Mouse (Mus musculus) mouse trophoblast stem cell (cell line): ENCODE results near the gene Foxl2.

ENCODE experiments used
- in situ Hi-C, 2 experiments: fragments of 300-500 bp; cut with MseI, MboI; formaldehyde crosslinking; loops; 2 replicates in 1 of 2; 3 replicates in 1 of 2; pipeline ENCODE4 v1.15.1; 2025

Foxl2 gene

GRCm38 (mm10) chr9:98961591-98962477 lies 6.7 kb downstream of the Foxl2 start:
- in situ Hi-C loops = no loop called here

DNA sequence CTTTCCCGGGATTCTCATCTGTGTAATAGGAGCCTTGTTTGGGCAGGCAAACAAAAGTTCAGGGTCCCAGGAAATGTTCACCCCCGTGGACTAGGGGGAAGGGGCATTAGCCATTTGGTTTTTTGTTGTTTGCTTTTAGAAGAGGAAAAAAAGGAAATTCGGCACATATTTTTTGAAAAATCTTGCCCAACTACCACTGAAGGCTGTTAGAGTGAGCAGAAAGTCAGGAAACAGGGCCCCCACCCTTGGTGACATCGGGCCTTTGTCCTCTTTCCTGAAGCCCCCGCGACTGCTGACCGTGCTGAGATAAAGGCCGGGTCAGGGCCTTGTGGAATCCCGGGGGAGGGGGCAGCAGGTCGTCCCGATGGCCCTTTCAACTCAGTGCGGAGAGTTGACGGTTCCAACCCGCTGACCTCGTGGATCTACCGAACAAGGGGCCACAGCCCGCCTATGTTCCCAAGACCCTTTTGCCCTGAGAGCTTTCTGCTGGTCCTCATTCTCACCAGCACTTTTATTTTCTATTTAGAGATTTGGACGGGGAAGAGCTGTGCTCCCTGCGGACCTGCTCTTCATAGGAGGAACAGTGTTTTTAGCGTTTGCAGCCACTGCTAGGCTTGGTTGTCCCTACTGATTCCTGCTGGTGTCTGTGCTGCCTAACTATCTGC lies 7.5 kb downstream of the Foxl2 start:
- in situ Hi-C loops = no loop called here

GRCm38 (mm10) chr9:98963661-98964060 lies 8.6 kb downstream of the Foxl2 start:
- in situ Hi-C loops = no loop called here

GRCm38 (mm10) chr9:98965084-98965483 lies 10.0 kb downstream of the Foxl2 start:
- in situ Hi-C loops = no loop called here

- in situ Hi-C loops = no loop called here
Measured at GRCm38 (mm10) chr9:98973101-98973521, 18.0 kb downstream of the Foxl2 start.

GRCm38 (mm10) chr9:98973561-98973960 lies 18.5 kb downstream of the Foxl2 start:
- in situ Hi-C loops = no loop called here

- in situ Hi-C loops = no loop called here
Measured at GRCm38 (mm10) chr9:98974898-98975297, 19.8 kb downstream of the Foxl2 start.

GRCm38 (mm10) chr9:98976081-98976480 lies 21.0 kb downstream of the Foxl2 start:
- in situ Hi-C loops = no loop called here

- in situ Hi-C loops = no loop called here
Measured at GRCm38 (mm10) chr9:98976520-98976919, 21.4 kb downstream of the Foxl2 start.

DNA sequence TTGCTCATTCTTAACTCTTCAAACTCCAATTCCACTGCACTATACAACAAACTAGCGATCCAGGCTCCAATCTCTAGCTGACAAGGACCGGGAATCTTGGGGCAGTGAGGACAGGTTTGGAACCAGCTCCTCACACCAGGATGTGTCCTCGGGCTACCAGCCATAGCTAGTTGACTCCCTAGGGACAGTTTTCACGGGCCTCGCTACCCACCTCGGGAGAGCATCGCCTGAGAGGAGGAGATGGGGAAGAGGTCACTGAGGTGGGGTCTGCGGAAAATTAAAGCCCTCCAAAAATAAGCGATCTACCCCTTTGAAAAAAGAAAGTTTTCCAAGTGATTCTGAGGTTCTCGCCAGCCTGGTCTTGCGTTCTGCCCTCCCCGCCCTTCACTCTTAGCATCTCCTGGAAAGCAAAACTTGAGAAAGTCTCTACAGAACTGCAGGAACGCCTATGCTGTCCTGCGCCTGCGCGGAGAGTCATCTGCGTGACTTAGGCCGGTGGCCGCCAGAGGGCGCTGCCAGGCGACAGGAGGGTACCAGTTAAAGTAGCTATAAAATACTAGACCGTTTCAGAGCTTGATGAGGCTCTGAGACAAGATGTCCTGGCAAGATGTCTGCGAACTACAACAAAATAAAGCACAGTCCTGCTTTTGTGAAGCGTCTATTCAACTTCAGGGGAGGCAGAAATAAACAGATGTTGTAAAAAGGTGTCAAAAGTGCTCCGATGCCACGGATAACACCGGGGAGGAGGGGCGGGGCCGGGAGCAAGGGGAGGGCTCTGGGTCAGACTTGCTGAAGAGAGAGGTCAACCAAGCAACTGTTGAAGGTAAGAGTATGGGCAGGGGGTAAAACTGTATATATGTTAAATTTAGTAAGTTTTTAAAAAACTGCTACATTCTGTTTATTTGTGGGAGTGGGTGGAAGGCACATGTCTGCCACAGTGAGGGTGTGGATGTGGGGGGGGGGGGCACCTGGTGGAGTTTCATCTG lies 24.6 kb downstream of the Foxl2 start:
- in situ Hi-C loops = no loop called here

GRCm38 (mm10) chr9:98985800-98986475 lies 30.9 kb downstream of the Foxl2 start, which contains the start of gene Faim:
TSS of gene Faim (plus strand) at chr9:98986373.
- in situ Hi-C loops = no loop called here

GRCm38 (mm10) chr9:98986476-98987096 lies 31.5 kb downstream of the Foxl2 start:
- in situ Hi-C loops = no loop called here

GRCm38 (mm10) chr9:98987131-98987530 lies 32.0 kb downstream of the Foxl2 start:
- in situ Hi-C loops = no loop called here

- in situ Hi-C loops = no loop called here
Measured at GRCm38 (mm10) chr9:98994103-98994502, 39.0 kb downstream of the Foxl2 start.

DNA sequence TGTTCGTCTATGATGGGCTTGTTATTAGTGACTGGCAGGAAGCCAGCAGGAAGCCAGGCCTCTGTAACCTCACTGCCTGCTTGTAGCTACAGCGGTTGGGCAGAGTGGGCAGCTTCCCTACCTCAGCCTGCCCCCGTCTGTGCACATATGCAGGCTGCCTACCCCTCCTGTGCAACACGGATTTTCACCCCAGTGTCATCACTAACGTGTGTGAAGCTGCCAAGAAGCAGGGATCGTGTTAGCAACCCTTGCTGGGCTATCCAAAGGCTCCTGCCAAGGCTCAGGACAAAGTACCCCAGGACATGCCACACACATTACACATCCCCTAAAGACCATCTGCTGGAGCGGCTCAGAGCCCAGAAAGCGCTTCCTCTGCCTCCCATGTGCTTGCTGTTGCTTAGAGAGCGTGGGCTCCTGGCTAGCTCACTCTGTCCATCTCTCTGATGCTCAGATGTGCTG lies 44.8 kb downstream of the Foxl2 start:
- in situ Hi-C loops = no loop called here

DNA sequence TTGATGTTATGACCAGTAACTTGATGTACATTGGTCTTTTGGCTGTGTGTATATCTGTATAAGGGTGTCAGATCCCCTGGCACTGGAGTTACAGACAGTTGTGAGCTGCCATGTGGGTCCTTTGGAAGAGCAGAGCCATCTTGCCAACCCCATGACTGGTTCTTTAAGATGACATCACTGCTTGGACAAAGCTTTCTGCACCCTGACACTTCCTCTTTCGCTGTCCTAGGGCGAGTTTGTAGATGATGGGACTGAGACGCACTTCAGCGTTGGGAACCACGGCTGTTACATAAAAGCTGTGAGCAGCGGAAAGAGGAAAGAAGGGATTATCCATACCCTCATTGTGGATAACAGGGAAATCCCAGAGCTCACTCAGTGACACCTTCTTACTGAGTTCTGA lies 46.2 kb downstream of the Foxl2 start:
- in situ Hi-C loops = no loop called here
